Mouse (Mus musculus): Measurements from ENCODE around the gene Rab19.
"Not testable (repeated sequence)": the region's sequence is repeated elsewhere in the genome, so short reads cannot be mapped to it uniquely, and the experiment has no call there.

The Rab19 gene

DNA sequence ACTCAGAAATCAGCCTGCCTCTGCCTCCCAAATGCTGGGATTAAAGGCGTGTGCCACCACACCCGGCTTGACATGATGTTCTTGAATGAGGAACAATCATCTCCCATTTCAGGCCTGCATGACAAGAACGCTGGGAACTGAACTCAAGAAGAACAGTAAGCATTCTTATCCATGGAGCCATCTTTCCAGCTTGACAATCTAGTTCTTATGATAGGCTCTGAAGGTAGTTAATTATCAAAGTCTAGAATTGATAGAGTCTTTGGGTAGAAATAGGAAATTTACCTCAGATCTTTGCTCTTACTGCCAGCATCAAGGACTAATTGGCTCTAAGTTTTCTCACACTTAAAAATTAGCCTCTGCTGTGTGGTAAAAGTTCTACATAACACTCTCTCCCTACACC, 699 bp upstream of the Rab19 start:
- no peak for DNase-seq

DNA sequence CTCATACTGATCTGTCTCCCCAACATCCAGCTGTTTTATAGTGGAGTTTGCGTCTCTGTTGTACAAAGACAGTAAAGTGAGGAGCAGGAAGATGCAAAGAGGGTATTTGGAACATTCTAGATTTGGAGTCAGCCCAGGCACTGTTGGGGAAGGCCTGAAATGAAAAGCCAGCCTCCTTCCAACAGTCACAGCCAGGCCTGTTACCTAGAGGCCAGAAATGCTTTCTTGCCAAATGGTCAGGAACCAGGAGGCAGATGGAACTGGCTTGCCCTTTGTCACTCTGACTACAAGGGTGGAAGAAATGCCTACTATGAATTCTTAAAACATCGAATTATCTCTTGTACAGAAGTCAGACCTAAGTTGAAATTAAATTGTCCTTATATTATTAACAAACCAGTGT, 9.0 kb downstream of the Rab19 start:
- DNase-seq = no peak

DNA sequence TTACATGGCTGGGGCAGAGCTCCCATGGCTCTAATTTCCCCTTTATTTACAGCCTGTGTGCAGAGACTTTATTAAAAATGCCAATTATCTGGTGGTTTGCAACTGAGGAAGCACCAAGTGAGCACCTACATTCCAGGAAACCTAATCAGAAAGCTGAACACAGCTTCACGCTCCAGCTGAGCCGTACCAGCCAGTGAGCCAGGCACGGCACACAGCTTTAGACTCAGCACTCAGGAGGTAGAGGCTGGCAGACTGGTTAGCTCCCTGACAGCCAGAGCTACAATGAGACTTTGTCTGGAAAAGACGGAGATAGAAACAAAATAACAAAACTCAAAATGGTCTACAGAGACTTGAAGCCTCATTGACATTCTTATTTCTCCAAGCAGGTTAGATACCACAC, 14.5 kb downstream of the Rab19 start:
- DNase-seq = no peak

GRCm38 (mm10) chr6:39395916-39396315, 14.9 kb downstream of the Rab19 start:
- no peak for DNase-seq

DNA sequence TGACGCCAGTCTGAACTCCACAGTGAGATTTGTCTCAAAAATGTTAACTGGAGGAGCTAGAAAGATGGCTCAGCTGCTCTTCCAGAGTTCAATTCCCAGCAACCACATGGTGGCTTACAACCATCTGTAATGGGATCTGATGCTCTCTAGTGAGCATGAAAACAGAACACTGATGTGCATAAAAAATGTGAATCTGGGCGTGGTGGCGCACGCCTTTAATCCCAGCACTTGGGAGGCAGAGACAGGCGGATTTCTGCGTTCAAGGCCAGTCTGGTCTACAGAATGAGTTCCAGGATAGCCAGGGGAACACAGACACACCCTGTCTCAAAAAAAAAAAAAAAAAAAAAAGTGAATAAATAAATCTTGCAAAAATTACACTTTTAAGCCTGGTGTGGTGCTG, 16.1 kb downstream of the Rab19 start:
- DNase-seq = no peak

- DNase-seq = no peak
Observed at GRCm38 (mm10) chr6:39398342-39398741, 17.4 kb downstream of the Rab19 start.

DNA sequence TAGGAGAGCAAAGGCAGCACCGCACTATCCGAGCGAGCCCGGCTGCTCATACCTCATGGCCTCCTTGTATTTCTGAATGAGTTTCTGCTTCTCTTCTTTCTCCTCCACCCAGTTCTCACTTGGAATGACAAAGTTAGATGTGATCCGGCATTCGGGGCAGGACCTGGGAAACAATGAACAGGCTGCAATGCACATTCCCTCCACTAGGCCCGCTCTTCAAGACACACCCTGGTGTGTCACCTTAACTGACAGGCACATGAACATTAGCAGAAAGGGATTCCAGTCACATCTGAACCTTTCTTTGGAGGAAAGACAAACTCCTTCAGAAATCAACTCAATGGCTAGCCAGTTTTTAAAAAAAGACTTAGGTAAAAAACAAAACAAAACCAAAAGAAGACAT, 19.4 kb downstream of the Rab19 start:
- DNase-seq = peak; percentile 65

GRCm38 (mm10) chr6:39403136-39403535, 22.2 kb downstream of the Rab19 start:
- DNase-seq = no peak

GRCm38 (mm10) chr6:39406480-39406879, 25.5 kb downstream of the Rab19 start:
- DNase-seq = no peak

DNA sequence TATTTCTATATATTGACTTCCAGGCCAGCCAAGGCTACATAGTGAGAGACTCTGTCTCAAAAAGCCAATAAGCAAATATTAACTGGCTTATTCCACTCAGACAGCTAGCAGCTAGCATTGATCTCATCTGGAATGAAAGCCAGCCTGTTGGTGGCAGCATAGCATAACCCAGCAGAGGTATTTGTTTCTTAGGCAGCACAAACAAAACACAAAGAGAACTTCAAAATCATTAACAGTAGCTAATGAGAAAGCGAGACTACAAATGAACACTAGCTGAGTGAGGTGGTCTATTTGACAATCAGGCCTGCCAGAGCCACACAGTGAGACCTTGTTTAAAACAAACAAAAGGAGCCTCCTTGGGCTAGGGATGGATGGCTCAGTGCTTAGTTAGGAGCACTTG, 33.1 kb downstream of the Rab19 start:
- DNase-seq = no peak

GRCm38 (mm10) chr6:39415762-39416161, 34.8 kb downstream of the Rab19 start:
- peak; percentile 57 for DNase-seq

DNA sequence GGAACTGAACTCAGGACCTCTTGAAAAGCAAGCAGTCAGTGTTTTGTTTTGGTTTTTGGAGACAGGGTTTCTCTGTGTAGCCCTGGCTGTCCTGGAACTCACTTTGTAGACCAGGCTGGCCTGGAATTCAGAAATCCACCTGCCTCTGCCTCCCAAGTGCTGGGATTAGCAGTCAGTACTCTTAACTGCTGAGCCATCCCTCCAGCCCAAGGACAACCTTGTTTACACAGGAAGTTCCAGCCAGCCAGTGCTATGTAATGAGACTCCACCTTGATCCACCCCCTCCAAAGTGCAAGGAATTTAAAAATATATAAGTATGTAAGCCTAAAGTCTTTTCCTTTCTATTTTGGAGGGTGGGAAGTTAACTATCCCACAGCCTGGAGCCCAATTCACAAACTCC, 35.7 kb downstream of the Rab19 start:
- not testable (repeated sequence) for DNase-seq

DNA sequence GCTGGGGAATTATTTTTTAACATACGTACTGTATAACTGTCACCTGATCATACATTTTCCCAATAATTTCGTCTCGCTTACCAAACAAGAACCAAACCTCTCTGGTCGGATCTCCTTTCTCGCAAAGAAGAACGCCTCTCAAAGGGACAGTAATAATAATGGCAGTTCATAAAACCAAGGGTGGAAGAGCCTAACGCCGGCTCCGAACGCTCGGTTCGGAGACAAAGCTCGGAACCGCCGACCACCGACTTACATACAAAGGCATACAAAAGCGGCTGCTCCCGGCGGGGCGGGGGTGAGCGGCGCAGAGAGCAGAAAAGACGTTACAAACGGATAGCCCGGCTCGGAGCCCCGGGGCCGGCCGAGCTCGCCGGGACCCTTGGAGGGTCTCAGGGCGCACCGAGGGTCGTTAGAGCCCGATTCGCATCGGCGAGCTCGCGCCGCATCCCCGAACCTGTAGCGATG, 38.4 kb downstream of the Rab19 start:
- DNase-seq = peak; percentile 73

GRCm38 (mm10) chr6:39419851-39420721, 39.1 kb downstream of the Rab19 start, which contains the start of gene Mkrn1:
Mkrn1 (minus strand) TSS chr6:39420462.
- DNase-seq = peak; percentile 89

DNA sequence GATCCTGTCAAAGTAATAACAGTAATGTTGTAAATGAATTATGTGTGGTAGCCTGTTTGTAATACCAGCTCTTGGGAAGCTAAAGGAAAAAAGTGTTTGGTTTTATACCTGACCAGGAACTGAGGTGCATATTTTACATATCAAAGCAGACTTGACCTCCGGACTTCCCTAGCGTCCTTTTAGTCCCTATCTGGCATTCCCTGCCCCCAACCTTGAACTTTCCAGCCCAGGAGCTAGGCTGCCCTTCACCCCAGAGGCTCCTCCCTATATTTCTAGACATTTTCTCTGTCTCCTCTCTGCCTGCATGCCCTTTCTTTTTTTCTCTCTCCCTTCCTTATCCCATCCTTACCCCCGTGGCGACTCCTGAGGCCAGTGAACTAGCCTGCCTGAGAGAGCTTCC, 39.9 kb downstream of the Rab19 start:
- no peak for DNase-seq

DNA sequence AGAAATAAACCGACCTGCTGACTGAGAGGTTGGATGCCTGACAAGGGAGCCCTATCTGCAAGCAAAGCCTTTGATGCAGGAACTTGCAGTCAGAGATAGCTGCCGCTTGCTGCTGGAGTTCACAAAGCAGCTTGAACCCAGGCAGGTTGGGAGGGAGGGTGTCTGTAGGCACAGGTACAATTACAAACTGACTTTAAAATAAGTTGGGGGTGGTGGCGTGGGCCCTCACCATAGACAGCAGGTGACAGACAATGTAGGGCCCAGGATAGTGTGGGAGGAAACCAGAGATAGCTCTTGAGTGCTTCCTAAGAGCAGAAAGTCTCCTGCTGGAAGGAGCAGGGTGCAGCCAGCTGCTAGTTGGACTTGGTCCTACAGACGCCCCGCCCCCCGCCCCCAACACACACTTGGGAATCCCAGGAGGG, 42.2 kb downstream of the Rab19 start:
- DNase-seq = no peak

- DNase-seq = no peak
Observed at GRCm38 (mm10) chr6:39423686-39424085, 42.7 kb downstream of the Rab19 start.

GRCm38 (mm10) chr6:39425181-39425580, 44.2 kb downstream of the Rab19 start:
- DNase-seq = no peak

- DNase-seq = no peak
Observed at GRCm38 (mm10) chr6:39426725-39427124, 45.8 kb downstream of the Rab19 start.

DNA sequence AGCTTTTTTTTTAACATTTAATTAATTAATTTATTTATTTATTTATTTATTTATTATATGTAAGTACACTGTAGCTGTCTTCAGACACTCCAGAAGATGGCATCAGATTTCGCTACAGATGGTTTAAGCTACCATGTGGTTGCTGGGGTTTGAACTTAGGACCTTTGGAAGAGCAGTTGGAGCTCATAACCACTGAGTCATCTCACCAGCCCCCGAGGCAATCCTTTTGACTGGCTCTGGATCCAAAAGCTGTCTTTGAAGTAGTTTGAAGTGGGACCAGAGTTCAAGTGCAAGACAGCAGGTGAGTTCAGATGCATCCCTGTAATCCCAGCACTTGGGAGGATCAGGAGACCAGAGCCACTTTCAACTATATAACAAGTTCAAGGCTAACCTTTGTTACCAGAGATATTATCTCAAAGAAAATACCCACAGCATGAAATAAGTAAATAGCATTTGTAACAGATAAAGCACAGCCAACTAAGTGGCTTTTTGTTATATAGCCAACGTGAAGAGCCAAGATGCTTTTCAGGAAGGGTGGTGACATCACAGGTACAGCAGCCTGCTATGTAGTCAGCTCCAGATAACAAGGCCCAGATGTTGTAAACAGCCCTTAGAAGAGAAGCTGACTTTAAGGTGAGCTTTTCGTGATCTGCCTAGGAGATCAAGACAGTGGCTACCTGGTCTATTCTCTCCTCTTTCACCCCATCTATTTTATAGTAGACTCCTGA, 46.5 kb downstream of the Rab19 start:
- no peak for DNase-seq

GRCm38 (mm10) chr6:39429007-39429788, 48.2 kb downstream of the Rab19 start:
- DNase-seq = no peak

DNA sequence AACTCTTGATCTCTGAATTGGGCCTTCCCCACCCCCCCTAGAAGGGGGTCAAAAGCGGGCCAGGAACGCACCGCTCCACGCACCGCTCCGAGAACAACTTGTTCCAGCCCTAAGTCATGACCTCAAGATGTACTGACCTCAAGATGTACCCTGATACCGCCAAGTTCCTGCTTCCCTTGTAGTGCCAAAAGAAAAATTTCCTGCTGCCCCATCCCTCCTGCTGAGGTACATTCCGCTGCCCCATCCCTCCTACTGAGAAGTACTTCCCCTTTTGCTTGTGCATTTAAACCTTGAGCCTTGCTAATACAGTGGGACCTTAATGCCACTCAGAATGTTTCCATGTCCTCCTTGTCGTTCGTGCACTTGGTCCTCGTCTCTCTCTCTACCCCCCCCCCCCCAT, 49.7 kb downstream of the Rab19 start:
- no peak for DNase-seq

GRCm38 (mm10) chr6:39433174-39433573, 52.2 kb downstream of the Rab19 start:
- no peak for DNase-seq
